Mouse (Mus musculus) lung, postnatal 14 days (tissue): ENCODE results near the gene Mamdc2.

Experiments
- DNase-seq: peaks from one replicate; pipeline ENCODE4 v3.0.0; 2021

Gene Mamdc2

DNA sequence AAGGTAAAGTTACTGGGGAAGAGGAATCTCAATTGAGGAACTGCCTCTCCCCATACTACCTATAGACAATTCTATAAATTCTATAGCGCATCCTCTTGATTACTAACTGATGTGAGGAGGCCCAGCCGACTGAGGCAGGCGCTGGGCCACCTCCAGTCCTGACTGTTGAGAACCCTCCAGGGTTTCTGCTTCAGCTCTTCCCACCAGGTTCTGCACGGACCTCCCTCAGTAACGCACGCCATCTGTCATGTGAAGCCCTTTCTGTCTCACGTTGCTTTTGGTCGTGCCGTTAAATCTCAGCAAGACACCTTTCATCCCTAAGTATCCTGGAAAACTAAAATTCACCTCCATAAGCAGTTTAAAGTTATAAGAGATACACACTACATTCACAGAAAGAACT is 191.5 kb downstream of the Mamdc2 start:
- DNase-seq, result no peak
